Mouse (Mus musculus): Measurements from ENCODE around the gene Socs5. TPM values are rescaled to one million over a fixed set of nuclear protein-coding genes. Genes with fewer than 3 reads are reported as not detected.

Socs5 gene
- total and polyA plus RNA-seq, 2 experiments, result 2.9 to 4.8 TPM

DNA sequence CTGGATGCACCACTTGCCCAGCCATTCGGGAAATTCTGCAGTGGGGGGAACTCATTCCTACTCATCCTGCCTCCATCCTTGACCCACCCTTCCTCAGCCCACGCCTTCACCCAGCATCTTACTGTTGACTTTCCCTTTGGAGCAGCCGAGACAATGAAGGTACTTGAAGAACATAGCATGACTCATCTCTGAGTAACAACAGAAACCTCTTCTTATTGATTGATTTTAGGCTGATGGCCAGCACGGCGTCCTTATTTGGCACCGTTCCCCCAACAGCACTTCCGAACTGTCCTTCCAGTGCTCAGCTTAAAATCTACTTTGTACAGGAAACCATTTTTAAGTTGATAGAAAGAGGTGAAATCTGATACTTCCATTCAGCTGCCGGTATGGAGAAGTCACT lies 4.8 kb upstream of the Socs5 start:
- Histone ChIP-seq H3K27me3 (ENCODE audit: control insufficient read depth, insufficient read depth, low read length) (no peaks in the 10 kb centered on the region), H3K27ac (replicated peaks; ENCODE audit: insufficient read depth, low read depth, low read length) (no peak overlapping the region), H3K79me2 (ENCODE audit: control insufficient read depth, insufficient read depth, low read length) (peaks cover 1% of the 10 kb centered on the region; the same call in 1 of the 2 replicates), H3K9ac (ENCODE audit: low read depth, low read length) (no peak overlapping the region), H3K4me1 (ENCODE audit: control insufficient read depth, insufficient read depth, low read length) (peaks cover 27% of the 10 kb centered on the region), H3K36me3 (ENCODE audit: control insufficient read depth, insufficient read depth, low read length) (no peaks in the 10 kb centered on the region), H3K4me3 (ENCODE audit: insufficient read depth, low read depth, low read length) (no peak overlapping the region)
- 8% methylated on average over 8 of the region's 8 CpGs for WGBS
- TF ChIP-seq POLR2A (IDR thresholded peaks at IDR 0.05; ENCODE audit: extremely low read depth, insufficient read depth, low read length), result no peak
- no peak for TF ChIP-seq CTCF (IDR thresholded peaks at IDR 0.05; ENCODE audit: low read depth, low read length)
- peak; percentile 74 for DNase-seq (ENCODE audit: extremely low read depth, low read depth, low spot score)

DNA sequence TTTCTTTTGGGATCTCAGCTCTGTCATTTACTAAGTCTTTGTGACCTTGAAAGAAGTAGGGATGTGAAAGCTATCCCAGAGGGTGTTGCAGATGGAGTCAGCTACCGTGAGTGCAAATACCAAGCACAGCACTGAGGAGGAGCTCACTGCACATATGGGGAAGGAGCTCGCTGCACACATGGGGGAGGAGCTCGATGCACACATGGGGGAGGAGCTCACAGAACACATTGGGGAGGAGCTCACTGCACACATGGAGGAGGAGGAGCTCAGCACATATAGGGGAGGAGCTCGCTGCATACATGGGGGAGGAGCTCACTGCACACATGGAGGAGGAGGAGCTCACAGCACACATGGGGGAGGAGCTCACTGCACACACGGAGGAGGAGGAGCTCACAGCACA lies 4.4 kb upstream of the Socs5 start:
- Histone ChIP-seq H3K27me3 (ENCODE audit: control insufficient read depth, insufficient read depth, low read length) (no peaks in the 10 kb centered on the region), H3K4me3 (ENCODE audit: insufficient read depth, low read depth, low read length) (no peak overlapping the region), H3K27ac (replicated peaks; ENCODE audit: insufficient read depth, low read depth, low read length) (no peak overlapping the region), H3K4me1 (ENCODE audit: control insufficient read depth, insufficient read depth, low read length) (peaks cover 27% of the 10 kb centered on the region), H3K36me3 (ENCODE audit: control insufficient read depth, insufficient read depth, low read length) (no peaks in the 10 kb centered on the region), H3K79me2 (ENCODE audit: control insufficient read depth, insufficient read depth, low read length) (peaks cover 5% of the 10 kb centered on the region; the same call in 1 of the 2 replicates), H3K9ac (ENCODE audit: low read depth, low read length) (no peak overlapping the region)
- 62% methylated on average over 5 of the region's 5 CpGs for WGBS
- TF ChIP-seq CTCF (IDR thresholded peaks at IDR 0.05; ENCODE audit: low read depth, low read length) (no peak), POLR2A (IDR thresholded peaks at IDR 0.05; ENCODE audit: extremely low read depth, insufficient read depth, low read length) (no peak)
- DNase-seq (ENCODE audit: extremely low read depth, low read depth, low spot score), result no peak

DNA sequence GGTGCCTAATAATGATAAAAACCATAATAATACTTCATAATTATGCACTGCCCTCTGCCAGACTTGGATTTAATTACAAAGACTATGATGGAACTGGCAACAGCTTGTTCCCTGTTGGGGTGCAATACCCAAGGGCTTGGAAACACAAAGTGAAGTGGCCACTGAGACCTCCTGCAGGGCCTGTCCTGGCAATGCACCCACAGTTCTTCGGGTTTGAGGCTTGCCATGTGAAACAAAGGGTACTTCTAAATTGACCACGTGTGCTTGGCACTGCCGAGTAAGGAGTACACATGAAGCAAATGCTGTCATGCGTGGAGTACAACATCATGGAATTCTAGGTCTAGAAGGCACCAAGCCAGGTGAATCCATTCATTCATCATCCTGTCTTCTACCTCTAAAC lies 3.2 kb upstream of the Socs5 start:
- DNase-seq (ENCODE audit: extremely low read depth, low read depth, low spot score), result no peak
- Histone ChIP-seq H3K27ac (replicated peaks; ENCODE audit: insufficient read depth, low read depth, low read length) (no peak overlapping the region), H3K79me2 (ENCODE audit: control insufficient read depth, insufficient read depth, low read length) (peaks cover 8% of the 10 kb centered on the region; the same call in 1 of the 2 replicates), H3K4me3 (ENCODE audit: insufficient read depth, low read depth, low read length) (no peak overlapping the region), H3K4me1 (ENCODE audit: control insufficient read depth, insufficient read depth, low read length) (peaks cover 27% of the 10 kb centered on the region), H3K9ac (ENCODE audit: low read depth, low read length) (no peak overlapping the region), H3K36me3 (ENCODE audit: control insufficient read depth, insufficient read depth, low read length) (no peaks in the 10 kb centered on the region), H3K27me3 (ENCODE audit: control insufficient read depth, insufficient read depth, low read length) (no peaks in the 10 kb centered on the region)
- WGBS, result 94% methylated on average over 4 of the region's 4 CpGs
- no peak for TF ChIP-seq POLR2A (IDR thresholded peaks at IDR 0.05; ENCODE audit: extremely low read depth, insufficient read depth, low read length)
- no peak for TF ChIP-seq CTCF (IDR thresholded peaks at IDR 0.05; ENCODE audit: low read depth, low read length)

DNA sequence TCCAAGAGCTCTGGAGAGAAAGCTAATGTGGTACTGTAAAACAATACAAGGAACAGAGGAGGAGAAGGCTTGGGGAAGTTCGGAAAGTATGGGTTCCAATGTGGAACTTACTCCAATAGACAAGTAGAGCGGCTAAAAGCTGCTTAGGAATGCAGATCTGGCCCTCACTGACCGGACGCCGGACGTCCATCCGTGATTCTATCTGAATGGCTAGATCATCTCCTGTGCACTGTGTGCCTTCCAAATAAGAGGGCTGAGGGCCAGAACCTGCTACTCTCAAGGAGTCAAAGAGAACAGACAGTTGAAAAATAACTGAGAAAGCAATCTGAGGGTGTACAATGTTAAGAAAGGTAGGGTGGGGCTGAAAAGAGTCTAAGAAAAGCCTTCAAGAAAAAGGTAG lies 1.5 kb upstream of the Socs5 start:
- 71% methylated on average over 7 of the region's 7 CpGs for WGBS
- H3K9ac ChIP-seq (ENCODE audit: low read depth, low read length), result no peak overlapping the region
- no peaks in the 10 kb centered on the region for H3K27me3 ChIP-seq (ENCODE audit: control insufficient read depth, insufficient read depth, low read length)
- peaks cover 8% of the 10 kb centered on the region; the same call in 1 of the 2 replicates for H3K79me2 ChIP-seq (ENCODE audit: control insufficient read depth, insufficient read depth, low read length)
- TF ChIP-seq POLR2A (IDR thresholded peaks at IDR 0.05; ENCODE audit: extremely low read depth, insufficient read depth, low read length), result no peak
- no peak for TF ChIP-seq CTCF (IDR thresholded peaks at IDR 0.05; ENCODE audit: low read depth, low read length)
- peaks cover 27% of the 10 kb centered on the region for H3K4me1 ChIP-seq (ENCODE audit: control insufficient read depth, insufficient read depth, low read length)
- H3K4me3 ChIP-seq (ENCODE audit: insufficient read depth, low read depth, low read length), result no peak overlapping the region
- no peak for DNase-seq (ENCODE audit: extremely low read depth, low read depth, low spot score)
- no peaks in the 10 kb centered on the region for H3K36me3 ChIP-seq (ENCODE audit: control insufficient read depth, insufficient read depth, low read length)
- H3K27ac ChIP-seq (replicated peaks; ENCODE audit: insufficient read depth, low read depth, low read length), result peak overlapping the region; percentile 74

DNA sequence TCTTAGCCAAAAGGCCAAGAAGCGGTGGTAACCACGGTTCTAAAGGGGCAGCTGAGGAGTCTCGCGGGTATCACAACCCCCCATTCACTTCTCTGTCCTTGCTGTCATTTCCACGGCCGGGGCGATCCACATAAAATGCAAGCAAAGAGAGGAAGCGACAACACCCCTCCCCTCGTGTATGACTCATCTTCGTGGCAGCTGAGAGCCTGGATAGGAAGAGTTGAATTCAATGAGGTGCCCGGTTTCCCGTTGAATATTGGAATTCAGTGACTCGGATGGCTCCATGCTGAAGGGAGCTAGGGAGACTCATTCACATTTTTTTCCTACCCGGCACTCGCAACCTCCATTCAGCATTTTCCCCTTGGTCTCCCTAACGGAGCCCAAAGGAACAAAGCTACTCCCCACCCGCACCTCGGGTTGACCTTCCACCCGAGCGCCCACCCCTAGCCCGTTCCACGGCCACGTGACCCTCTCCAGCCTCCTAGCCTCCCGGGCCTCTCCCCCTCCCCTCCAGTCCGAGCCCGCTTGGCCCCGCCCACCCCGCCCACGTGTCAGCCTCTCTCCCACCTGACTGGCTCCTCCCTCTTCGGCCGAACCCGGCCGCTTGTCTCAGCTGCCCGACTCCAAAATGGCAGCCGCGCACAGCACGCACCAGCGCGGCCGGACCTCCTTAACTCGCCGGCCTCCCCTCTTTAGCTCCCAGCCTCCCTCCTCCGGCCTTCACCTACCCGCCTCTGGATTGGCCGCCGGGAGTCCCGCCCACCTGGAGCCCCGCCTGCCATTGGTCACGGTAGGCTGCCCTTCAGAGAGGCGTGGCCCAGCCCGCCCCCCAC lies 572 bp upstream of the Socs5 start:
- H3K4me1 ChIP-seq (ENCODE audit: control insufficient read depth, insufficient read depth, low read length), result peaks cover 27% of the 10 kb centered on the region
- WGBS, result under 1% methylated on average over 46 of the region's 51 CpGs
- TF ChIP-seq CTCF (IDR thresholded peaks at IDR 0.05; ENCODE audit: low read depth, low read length) (no peak), POLR2A (IDR thresholded peaks at IDR 0.05; ENCODE audit: extremely low read depth, insufficient read depth, low read length) (peak; percentile 36; the same call in 1 of the 2 replicates)
- peaks cover 8% of the 10 kb centered on the region; the same call in 1 of the 2 replicates for H3K79me2 ChIP-seq (ENCODE audit: control insufficient read depth, insufficient read depth, low read length)
- peak overlapping the region; percentile 74 for H3K27ac ChIP-seq (replicated peaks; ENCODE audit: insufficient read depth, low read depth, low read length)
- peak; percentile 89 for DNase-seq (ENCODE audit: extremely low read depth, low read depth, low spot score)
- H3K9ac ChIP-seq (ENCODE audit: low read depth, low read length), result peak overlapping the region; percentile 58
- H3K4me3 ChIP-seq (ENCODE audit: insufficient read depth, low read depth, low read length), result peak overlapping the region; percentile 81
- no peaks in the 10 kb centered on the region for H3K36me3 ChIP-seq (ENCODE audit: control insufficient read depth, insufficient read depth, low read length)
- H3K27me3 ChIP-seq (ENCODE audit: control insufficient read depth, insufficient read depth, low read length), result no peaks in the 10 kb centered on the region
